Mouse (Mus musculus): ENCODE data around the gene Tmem11. TPM values are rescaled to one million over a fixed set of nuclear protein-coding genes. Genes with fewer than 3 reads are reported as not detected.

The Tmem11 gene
- polyA plus RNA-seq, 1 experiment from 2014 or later = 57.4 TPM

DNA sequence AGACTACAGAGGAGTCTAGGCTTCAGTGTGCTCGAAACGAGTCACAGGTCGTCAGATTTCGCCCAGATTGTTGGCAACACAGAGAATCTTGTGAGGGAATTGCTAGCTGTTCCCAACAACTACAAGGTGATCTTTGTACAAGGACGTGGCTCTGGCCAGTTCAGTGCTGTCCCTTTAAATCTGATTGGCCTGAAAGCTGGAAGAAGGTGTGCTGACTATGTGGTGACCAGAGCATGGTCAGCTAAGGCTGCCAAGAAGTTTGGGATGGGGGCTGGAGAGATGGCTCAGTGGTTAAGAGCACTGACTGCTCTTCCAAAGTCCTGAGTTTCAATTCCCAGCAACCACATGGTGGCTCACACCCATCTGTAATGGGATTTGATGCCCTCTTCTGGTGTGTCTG is 62.7 kb downstream of the Tmem11 start:
- no peaks in the 10 kb centered on the region for H3K27me3 ChIP-seq
- H3K27ac ChIP-seq = no peak overlapping the region
- H3K4me3 ChIP-seq (replicated peaks) = no peak overlapping the region
- WGBS = 75% methylated on average over 5 of the region's 5 CpGs
- H3K36me3 ChIP-seq = no peaks in the 10 kb centered on the region
- no peak overlapping the region for H3K9ac ChIP-seq (replicated peaks)
- H3K9me3 ChIP-seq = no peaks in the 10 kb centered on the region
- H3K4me1 ChIP-seq (replicated peaks) = 0 out of 2 replicates have a peak, but pooled peaks cover under 1% of the 10 kb centered on the region
- no peak for ATAC-seq
- H3K4me2 ChIP-seq (replicated peaks) = no peak overlapping the region

Other genes with a start within 250 kb of the Tmem11 start
- gene Llgl1, start 179.5 kb downstream of the Tmem11 start, polyA plus RNA-seq (2015; fragmentation: Nextera tagmentation; extraction: Ambion mirVana) = 75.1 and 87.4 TPM in 2 replicates
- gene Flii, start 152.0 kb downstream of the Tmem11 start, polyA plus RNA-seq (2015; fragmentation: Nextera tagmentation; extraction: Ambion mirVana) = 67.5 and 72.5 TPM in 2 replicates
- gene Mief2, start 150.9 kb downstream of the Tmem11 start, polyA plus RNA-seq (2015; fragmentation: Nextera tagmentation; extraction: Ambion mirVana) = 18.4 and 18.6 TPM in 2 replicates
- gene Top3a, start 101.9 kb downstream of the Tmem11 start, polyA plus RNA-seq (2015; fragmentation: Nextera tagmentation; extraction: Ambion mirVana) = 10.6 and 11.7 TPM in 2 replicates
- 7.0 and 7.5 TPM in 2 replicates for gene Smcr8, start 101.7 kb downstream of the Tmem11 start, polyA plus RNA-seq (2015; fragmentation: Nextera tagmentation; extraction: Ambion mirVana)
- gene Shmt1, start 67.6 kb downstream of the Tmem11 start, polyA plus RNA-seq (2015; fragmentation: Nextera tagmentation; extraction: Ambion mirVana) = 15.5 and 16.2 TPM in 2 replicates
- gene Dhrs7b, start 48.6 kb downstream of the Tmem11 start, polyA plus RNA-seq (2015; fragmentation: Nextera tagmentation; extraction: Ambion mirVana) = 28.2 and 28.4 TPM in 2 replicates
- gene Natd1, start 35.5 kb upstream of the Tmem11 start, polyA plus RNA-seq (2015; fragmentation: Nextera tagmentation; extraction: Ambion mirVana) = 30.0 and 31.8 TPM in 2 replicates
- 28.2 and 29.8 TPM in 2 replicates for gene Map2k3, start 52.8 kb upstream of the Tmem11 start, polyA plus RNA-seq (2015; fragmentation: Nextera tagmentation; extraction: Ambion mirVana)
- gene Kcnj12, start 143.3 kb upstream of the Tmem11 start, polyA plus RNA-seq (2015; fragmentation: Nextera tagmentation; extraction: Ambion mirVana) = 0.64 and 1.4 TPM in 2 replicates
- gene Tnfrsf13b, start 247.5 kb upstream of the Tmem11 start, polyA plus RNA-seq (2015; fragmentation: Nextera tagmentation; extraction: Ambion mirVana) = 0.77 and 1.0 TPM in 2 replicates